Mouse (Mus musculus): ENCODE data around the gene Ppp1r16b. TPM values are rescaled to one million over a fixed set of nuclear protein-coding genes. Genes with fewer than 3 reads are reported as not detected.
A peak's percentile ranks its signal among the peaks of the same experiment; 100 is the strongest.

Gene Ppp1r16b
- total RNA-seq, 2 experiments from 2014 or later = 15.0 to 15.3 TPM

- intact Hi-C loops (cut with DNase I) = loop anchor here (5.0 kb wide), 1 partner anchor 35 kb away; no protein-coding TSS in a partner anchor
- DNase-seq (ENCODE audit: low spot score) = no peak
Measured at GRCm38 (mm10) chr2:158742431-158742830, 77.2 kb downstream of the Ppp1r16b start.

DNA sequence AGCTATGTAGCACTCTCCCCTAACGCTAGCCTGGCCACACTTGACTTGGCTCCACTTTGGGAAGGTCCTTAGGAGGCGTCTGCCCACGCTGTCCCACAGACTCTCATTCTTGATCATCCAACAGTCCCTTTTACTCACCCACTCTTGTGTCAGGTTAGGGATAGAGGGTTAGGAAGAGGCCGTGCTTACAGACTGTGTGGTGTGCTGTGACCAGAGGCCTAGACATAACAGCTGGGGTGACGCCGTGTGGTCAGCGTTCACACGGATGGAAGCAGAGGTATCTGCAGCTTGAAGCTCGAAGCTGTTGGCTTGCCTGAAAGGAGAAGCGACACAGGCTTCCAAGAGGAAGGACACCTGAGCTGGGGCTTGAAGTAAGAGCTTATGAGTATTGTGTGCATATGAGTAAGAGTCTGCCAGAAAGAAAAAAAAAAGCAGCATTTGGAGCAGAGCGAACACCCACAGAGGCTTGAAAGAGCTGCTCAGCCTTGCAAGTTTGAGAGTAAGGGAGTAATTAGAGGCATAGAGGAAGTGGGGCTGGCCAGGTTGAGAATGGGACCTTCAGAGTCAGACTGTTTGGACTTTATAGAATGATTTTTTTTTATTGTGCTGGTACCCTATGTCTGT is 78.4 kb downstream of the Ppp1r16b start:
- intact Hi-C loops (cut with DNase I) = loop anchor here (2.0 to 5.0 kb wide), 2 partner anchors 36 to 193 kb away; no protein-coding TSS in a partner anchor

DNA sequence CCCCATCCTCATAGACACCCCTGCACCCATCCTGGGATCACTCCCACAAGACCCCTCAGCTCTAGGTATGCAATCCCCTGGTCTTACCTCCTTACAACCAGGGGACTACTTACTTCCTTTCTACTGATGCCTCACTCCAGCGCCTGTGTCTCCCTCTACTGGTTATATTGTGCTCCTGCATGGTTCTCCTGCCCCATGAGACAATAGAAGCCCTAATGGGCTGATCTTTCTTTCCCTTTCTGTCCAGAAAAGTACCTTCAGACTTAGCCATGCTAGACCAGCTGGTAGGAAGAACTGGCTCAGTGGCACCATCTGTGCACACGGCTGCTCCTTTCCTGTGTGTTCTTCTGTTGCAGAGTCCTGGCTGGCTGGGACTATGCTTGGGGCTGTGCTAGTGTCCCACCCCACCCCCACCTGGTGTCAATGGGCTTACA is 79.9 kb downstream of the Ppp1r16b start:
- intact Hi-C loops (cut with DNase I) = loop anchor here (2.0 to 5.0 kb wide), 2 partner anchors 93 to 194 kb away; no protein-coding TSS in a partner anchor
- DNase-seq (ENCODE audit: low spot score) = no peak

More for the DNA sequence above, 78.4 kb downstream of the Ppp1r16b start:
- no peak for DNase-seq (ENCODE audit: low spot score)

- intact Hi-C loops (cut with DNase I) = loop anchor here (5.0 kb wide), 1 partner anchor 94 kb away; no protein-coding TSS in a partner anchor
- DNase-seq (ENCODE audit: low spot score) = no peak
Measured at GRCm38 (mm10) chr2:158746164-158746563, 81.0 kb downstream of the Ppp1r16b start.

DNA sequence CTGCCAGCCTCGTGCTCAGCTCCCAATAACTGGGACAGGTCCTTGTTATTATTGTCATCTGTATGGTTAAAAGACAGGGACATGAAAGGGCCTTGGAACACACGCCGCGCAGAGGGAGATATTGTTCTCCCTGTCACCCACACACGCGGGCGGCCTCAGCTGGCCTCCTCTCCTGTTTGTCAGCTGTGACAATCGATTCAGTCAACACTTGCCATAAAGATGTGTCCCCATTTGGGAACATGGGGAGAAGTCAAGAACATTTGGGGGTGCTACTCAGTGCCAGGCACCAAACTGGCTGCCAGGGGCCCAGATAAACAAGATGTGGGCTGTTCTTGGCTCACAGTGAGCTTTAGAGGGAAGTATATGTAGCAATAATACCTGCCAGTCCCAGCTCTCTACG is 84.2 kb downstream of the Ppp1r16b start:
- intact Hi-C loops (cut with DNase I) = loop anchor here (5.0 kb wide), 1 partner anchor 97 kb away; no protein-coding TSS in a partner anchor

DNA sequence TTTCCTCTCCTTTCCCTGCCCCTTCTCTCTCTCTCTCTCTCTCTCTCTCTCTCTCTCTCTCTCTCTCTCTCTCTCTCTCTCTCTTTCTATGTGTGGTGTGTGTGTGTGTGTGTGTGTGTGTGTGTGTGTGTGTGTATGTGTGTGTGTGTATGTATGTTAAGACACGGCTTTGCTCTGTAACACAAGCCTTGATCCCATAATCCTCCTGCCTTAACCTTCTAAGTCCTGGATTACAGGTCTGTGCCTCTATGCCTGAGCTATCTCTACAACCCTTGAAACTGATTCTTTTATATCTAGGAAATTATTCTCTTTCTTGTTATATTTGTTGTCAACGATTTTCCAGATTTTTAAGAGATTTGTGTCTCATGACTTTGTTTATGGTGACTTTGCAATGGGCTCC is 95.0 kb downstream of the Ppp1r16b start:
- no peak for DNase-seq (ENCODE audit: low spot score)
- intact Hi-C loops (cut with DNase I) = no loop called here

More for the DNA sequence above, 84.2 kb downstream of the Ppp1r16b start:
- no peak for DNase-seq (ENCODE audit: low spot score)

DNA sequence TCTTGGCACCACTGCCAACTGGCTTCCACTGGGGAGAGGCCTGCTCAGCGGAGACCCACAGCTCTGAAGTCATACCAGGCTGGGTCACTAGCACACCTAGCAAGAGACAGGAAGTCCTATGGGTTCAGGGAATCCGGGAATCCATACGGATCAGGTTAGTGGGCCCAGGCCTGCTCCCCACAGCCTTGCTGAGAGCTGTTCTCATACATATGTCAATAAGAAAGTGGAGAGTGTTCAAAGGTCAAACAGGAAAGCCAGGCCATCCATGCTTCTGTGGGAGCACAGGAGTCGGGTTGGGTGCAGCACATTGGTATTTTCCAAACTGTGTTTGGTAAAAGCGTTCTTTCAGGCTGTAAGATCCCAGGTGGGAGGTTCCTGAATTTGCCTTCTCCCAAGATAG is 97.1 kb downstream of the Ppp1r16b start:
- intact Hi-C loops (cut with DNase I) = no loop called here
- DNase-seq (ENCODE audit: low spot score) = no peak

- intact Hi-C loops (cut with DNase I) = loop anchor here (2.0 to 5.0 kb wide), 3 partner anchors 27 to 84 kb away; partner anchors contain the start of gene Dhx35
- peak; percentile 90 for DNase-seq (ENCODE audit: low spot score)
Measured at GRCm38 (mm10) chr2:158767742-158768339, 102.6 kb downstream of the Ppp1r16b start, which contains the start of gene Fam83d. Fam83d (plus strand) TSS chr2:158768093.

- no peak for DNase-seq (ENCODE audit: low spot score)
- intact Hi-C loops (cut with DNase I) = loop anchor here (5.0 kb wide), 2 partner anchors 39 to 84 kb away; no protein-coding TSS in a partner anchor
Measured at GRCm38 (mm10) chr2:158768350-158768749, 103.2 kb downstream of the Ppp1r16b start.

DNA sequence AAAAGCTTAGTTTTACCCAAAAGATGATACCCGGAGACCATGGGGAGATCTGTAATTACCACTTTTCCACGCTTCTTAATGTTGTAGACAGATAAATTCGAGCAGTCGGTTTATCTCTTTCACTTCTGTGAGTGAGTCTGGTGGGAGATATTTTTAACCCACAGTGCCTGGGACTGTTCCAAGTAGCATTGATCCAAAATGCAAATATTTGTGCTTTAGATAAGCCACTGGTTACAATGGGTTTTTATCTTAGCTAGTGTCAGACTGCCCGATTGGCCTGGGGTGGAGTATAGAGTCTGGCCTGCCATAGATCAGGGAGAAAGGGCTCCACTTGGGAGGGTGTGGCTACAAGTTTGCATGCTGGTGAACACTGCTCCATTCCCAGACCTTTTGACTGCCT is 103.6 kb downstream of the Ppp1r16b start:
- no peak for DNase-seq (ENCODE audit: low spot score)
- intact Hi-C loops (cut with DNase I) = loop anchor here (5.0 kb wide), 2 partner anchors 39 to 84 kb away; no protein-coding TSS in a partner anchor

GRCm38 (mm10) chr2:158770126-158770757 is 105.0 kb downstream of the Ppp1r16b start:
- intact Hi-C loops (cut with DNase I) = no loop called here
- DNase-seq (ENCODE audit: low spot score) = no peak

DNA sequence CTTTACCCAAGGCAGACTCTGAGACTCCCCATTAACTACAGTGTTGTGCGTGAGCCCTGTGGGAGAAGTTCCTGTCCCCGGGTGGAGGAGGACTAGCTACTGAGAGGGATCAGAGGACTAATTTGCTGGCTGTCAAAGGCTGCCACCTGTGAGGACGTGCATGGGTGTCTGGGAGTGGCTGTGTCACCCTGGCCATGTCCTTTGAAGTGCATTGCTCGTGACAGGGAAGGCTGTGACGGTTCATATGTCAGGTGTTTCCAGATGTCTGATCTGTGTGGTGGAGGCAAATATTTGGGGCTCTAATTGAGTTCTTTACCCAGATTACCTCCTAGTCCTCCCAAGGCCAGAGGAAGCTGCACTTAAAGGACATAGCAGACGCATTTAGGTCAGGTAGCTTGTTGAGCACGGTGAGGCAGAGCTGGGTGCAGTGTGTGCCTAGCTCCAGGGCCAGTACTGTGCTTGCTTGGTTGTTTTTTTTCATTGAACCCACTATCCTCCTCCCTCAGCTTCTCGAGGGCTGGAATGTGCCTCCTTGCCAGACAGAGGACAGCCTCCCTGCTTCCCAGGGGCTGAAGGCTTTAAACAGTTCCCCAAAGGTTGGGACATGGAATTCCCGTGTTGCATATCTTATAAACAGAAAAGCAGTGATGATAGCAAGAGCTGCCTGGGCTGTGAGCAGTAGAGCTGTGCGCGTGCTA is 106.0 kb downstream of the Ppp1r16b start:
- DNase-seq (ENCODE audit: low spot score) = no peak
- intact Hi-C loops (cut with DNase I) = no loop called here

DNA sequence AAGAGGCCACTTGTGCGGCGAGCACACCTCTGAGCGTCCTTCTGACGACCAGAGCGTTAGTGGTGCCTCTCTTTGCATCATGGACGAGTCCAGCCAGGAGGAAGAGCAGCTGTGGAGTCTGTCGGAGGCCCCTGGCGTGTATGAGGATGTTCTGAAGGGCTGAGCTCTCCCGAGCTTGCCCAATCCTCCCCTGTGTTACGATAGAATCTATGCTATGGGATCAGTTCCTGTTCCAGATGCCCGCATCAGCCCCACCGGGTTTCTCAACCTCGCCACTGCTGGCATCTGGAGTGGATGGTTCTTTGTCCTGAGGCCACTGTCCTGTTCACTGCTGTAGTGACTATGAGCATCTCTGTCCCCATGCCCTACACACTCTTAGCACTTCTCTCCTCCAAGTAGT is 107.6 kb downstream of the Ppp1r16b start:
- intact Hi-C loops (cut with DNase I) = no loop called here
- no peak for DNase-seq (ENCODE audit: low spot score)

DNA sequence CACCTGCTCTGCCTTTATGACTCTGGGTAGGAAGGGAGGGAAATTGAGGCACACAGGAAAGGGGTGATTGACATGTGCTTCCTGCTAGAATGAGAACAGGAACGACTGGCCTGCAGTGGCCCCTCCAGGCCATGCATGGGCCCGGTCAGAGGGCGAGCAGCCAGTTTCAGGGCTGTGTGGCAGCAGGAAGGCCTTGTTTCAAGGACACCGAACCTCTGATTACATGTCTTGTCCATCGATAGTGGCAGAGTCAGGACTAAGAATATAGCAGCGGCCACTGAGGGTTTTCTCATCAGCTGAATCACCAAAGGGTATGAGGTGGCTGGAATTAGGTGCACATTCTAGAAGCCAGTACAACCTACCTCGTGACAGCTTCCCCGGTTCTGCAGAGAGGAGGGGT is 109.7 kb downstream of the Ppp1r16b start:
- DNase-seq (ENCODE audit: low spot score) = no peak
- intact Hi-C loops (cut with DNase I) = no loop called here

GRCm38 (mm10) chr2:158776716-158777115 is 111.5 kb downstream of the Ppp1r16b start:
- DNase-seq (ENCODE audit: low spot score) = no peak
- intact Hi-C loops (cut with DNase I) = no loop called here

GRCm38 (mm10) chr2:158777490-158777889 is 112.3 kb downstream of the Ppp1r16b start:
- intact Hi-C loops (cut with DNase I) = no loop called here
- no peak for DNase-seq (ENCODE audit: low spot score)

DNA sequence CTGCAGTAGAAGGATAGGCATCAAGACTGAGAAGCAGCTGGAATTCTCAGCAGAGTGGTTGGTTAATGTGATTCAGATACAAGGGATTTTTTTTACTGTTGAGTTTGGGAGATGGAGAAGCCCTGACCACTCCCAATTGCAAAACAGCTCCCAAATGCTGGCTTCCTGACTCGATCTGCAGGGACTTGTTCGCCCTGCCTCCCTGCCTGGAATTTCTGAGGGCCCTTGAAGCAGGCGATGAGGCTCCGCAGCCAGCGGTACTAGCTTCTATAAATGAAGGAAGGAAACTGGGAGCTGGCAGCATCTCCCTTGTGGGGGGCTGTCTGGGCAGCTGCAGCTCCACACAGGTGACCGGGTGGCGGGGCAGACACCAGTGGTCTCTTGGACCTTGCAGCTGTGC is 113.2 kb downstream of the Ppp1r16b start:
- intact Hi-C loops (cut with DNase I) = no loop called here
- no peak for DNase-seq (ENCODE audit: low spot score)

- intact Hi-C loops (cut with DNase I) = no loop called here
- no peak for DNase-seq (ENCODE audit: low spot score)
Measured at GRCm38 (mm10) chr2:158781126-158781525, 115.9 kb downstream of the Ppp1r16b start.

- DNase-seq (ENCODE audit: low spot score) = no peak
- intact Hi-C loops (cut with DNase I) = no loop called here
Measured at GRCm38 (mm10) chr2:158786927-158787795, 122.0 kb downstream of the Ppp1r16b start.
